Comparison of ENCODE assay signal across 8 mouse cellular contexts in genomic region chr11:79806911-79807466, GRCm38 (mm10).
DNase-seq lines count a peak whose midpoint lies in the region; ATAC-seq lines count a peak whose summit lies in the region.

No protein-coding gene starts in this region.

- ATAC-seq in heart, embryonic 11.5 days (replicated peaks; ENCODE audit: insufficient number of reproducible peaks, low FRiP score, low TSS enrichment), result no peak
- no peak for ATAC-seq in heart, embryonic 12.5 days (ENCODE audit: insufficient number of reproducible peaks, low FRiP score)
- peak; percentile 93 to 94 for ATAC-seq in hematopoietic stem cell, adult 5-6 weeks (replicated peaks in 1 of 2; ENCODE audit: insufficient read depth in 1 of 2, low FRiP score in 2 of 2, low TSS enrichment in 1 of 2, low read depth in 1 of 2, poor library complexity in 2 of 2, severe bottlenecking in 2 of 2)
- ATAC-seq in limb, embryonic 13.5 days (ENCODE audit: low FRiP score, low read depth), result peak; percentile 33; the same call in 1 of the 2 replicates
- peak; percentile 23; the same call in 1 of the 2 replicates for ATAC-seq in stomach, embryonic 15.5 days (ENCODE audit: insufficient read depth, low FRiP score, low read depth)
- no peak for ATAC-seq in megakaryocyte, adult 5-6 weeks (ENCODE audit: poor library complexity, severe bottlenecking)

- H3K27ac ChIP-seq in heart, embryonic 11.5 days (ENCODE audit: low read depth, low read length), result peak overlapping the region; percentile 22; the same call in 1 of the 2 replicates
- no peak overlapping the region for H3K27ac ChIP-seq in heart, embryonic 12.5 days (ENCODE audit: poor library complexity, severe bottlenecking)
- peak overlapping the region; percentile 96 for H3K27ac ChIP-seq in limb, embryonic 13.5 days
- peak overlapping the region; percentile 89 for H3K27ac ChIP-seq in stomach, embryonic 15.5 days

- no peaks in the 10 kb centered on the region for H3K36me3 ChIP-seq in heart, embryonic 11.5 days (ENCODE audit: control insufficient read depth, insufficient read depth, low read length)
- H3K36me3 ChIP-seq in heart, embryonic 12.5 days, result no peaks in the 10 kb centered on the region
- no peaks in the 10 kb centered on the region for H3K36me3 ChIP-seq in limb, embryonic 13.5 days
- no peaks in the 10 kb centered on the region for H3K36me3 ChIP-seq in stomach, embryonic 15.5 days

- H3K27me3 ChIP-seq in heart, embryonic 11.5 days (ENCODE audit: control insufficient read depth, insufficient read depth, low read length), result no peaks in the 10 kb centered on the region
- H3K27me3 ChIP-seq in heart, embryonic 12.5 days (replicated peaks), result no peaks in the 10 kb centered on the region
- no peaks in the 10 kb centered on the region for H3K27me3 ChIP-seq in limb, embryonic 13.5 days
- H3K27me3 ChIP-seq in stomach, embryonic 15.5 days (replicated peaks), result no peaks in the 10 kb centered on the region

- WGBS in heart, embryonic 11.5 days (ENCODE audit: insufficient replicate concordance), result 37% methylated on average over 17 of the region's 17 CpGs
- WGBS in heart, embryonic 12.5 days, result 35% methylated on average over 17 of the region's 17 CpGs
- 8% methylated on average over 17 of the region's 17 CpGs for WGBS in limb, embryonic 13.5 days
- 13% methylated on average over 17 of the region's 17 CpGs for WGBS in stomach, embryonic 15.5 days

- H3K9ac ChIP-seq in heart, embryonic 11.5 days (ENCODE audit: low read depth, low read length), result no peak overlapping the region
- H3K9ac ChIP-seq in heart, embryonic 12.5 days, result no peak overlapping the region
- H3K9ac ChIP-seq in limb, embryonic 13.5 days, result no peak overlapping the region
- no peak overlapping the region; the same call in 1 of the 2 replicates for H3K9ac ChIP-seq in stomach, embryonic 15.5 days

- peak; percentile 34 for DNase-seq in ES-CJ7 (ENCODE audit: low read depth, low spot score)
- DNase-seq in ovary, postnatal 10 days (ENCODE audit: low spot score), result no peak

- H3K4me2 ChIP-seq in heart, embryonic 11.5 days, result peak overlapping the region; percentile 11; the same call in 1 of the 2 replicates
- H3K4me2 ChIP-seq in heart, embryonic 12.5 days, result no peak overlapping the region; the same call in 1 of the 2 replicates
- peak overlapping the region; percentile 51 for H3K4me2 ChIP-seq in limb, embryonic 13.5 days (replicated peaks)
- H3K4me2 ChIP-seq in stomach, embryonic 15.5 days, result peak overlapping the region; percentile 32

- H3K4me1 ChIP-seq in heart, embryonic 11.5 days (ENCODE audit: control insufficient read depth, insufficient read depth, low read length), result peaks cover 14% of the 10 kb centered on the region; the same call in 1 of the 2 replicates
- H3K4me1 ChIP-seq in heart, embryonic 12.5 days (replicated peaks), result peaks cover 18% of the 10 kb centered on the region
- H3K4me1 ChIP-seq in limb, embryonic 13.5 days, result peaks cover 51% of the 10 kb centered on the region
- peaks cover 35% of the 10 kb centered on the region for H3K4me1 ChIP-seq in stomach, embryonic 15.5 days

- peaks cover 5% of the 10 kb centered on the region; the same call in 1 of the 2 replicates for H3K9me3 ChIP-seq in heart, embryonic 11.5 days (replicated peaks; ENCODE audit: control insufficient read depth, low read length)
- H3K9me3 ChIP-seq in heart, embryonic 12.5 days (replicated peaks), result peaks cover 11% of the 10 kb centered on the region
- H3K9me3 ChIP-seq in limb, embryonic 13.5 days, result no peaks in the 10 kb centered on the region
- no peaks in the 10 kb centered on the region for H3K9me3 ChIP-seq in stomach, embryonic 15.5 days

- H3K4me3 ChIP-seq in heart, embryonic 11.5 days (ENCODE audit: low read depth, low read length), result no peak overlapping the region
- H3K4me3 ChIP-seq in heart, embryonic 12.5 days, result no peak overlapping the region
- peak overlapping the region; percentile 1; the same call in 1 of the 2 replicates for H3K4me3 ChIP-seq in limb, embryonic 13.5 days
- no peak overlapping the region for H3K4me3 ChIP-seq in stomach, embryonic 15.5 days (replicated peaks)

Comparison
In these comparisons a context has a peak if more than half of its experiments do, and no peak if none do; other contexts are left out.
1. ATAC-seq: peak in hematopoietic stem cell, adult 5-6 weeks (2 of 2), limb, embryonic 13.5 days (single experiment) and stomach, embryonic 15.5 days (single experiment); none in heart, embryonic 11.5 days (single experiment), heart, embryonic 12.5 days (single experiment) and megakaryocyte, adult 5-6 weeks (single experiment).